Mouse (Mus musculus) spleen, adult 2 months (tissue): Measurements from ENCODE around the gene Olfr462. TPM values are rescaled to one million over a fixed set of nuclear protein-coding genes. Genes with fewer than 3 reads are reported as not detected.
"Not testable (repeated sequence)": the region's sequence is repeated elsewhere in the genome, so short reads cannot be mapped to it uniquely, and the experiment has no call there.

ENCODE experiments used
- DNase-seq, 2 experiments: peaks; one replicate each; pipeline versions ENCODE4 v3.0.0 to v3.0.0-alpha.2; 2012 to 2021; ENCODE audit warnings: low spot score in 2 of 2, low read depth in 1 of 2
- H3K27ac ChIP-seq: fragments of 200-500 bp; 2 replicates; pipeline ENCODE4 v1.5.1; 2012; ENCODE audit warnings: low read length, inconsistent platforms; ENCODE audit not compliant: insufficient read depth
- H3K27me3 ChIP-seq: fragments of 200-500 bp; 2 replicates; pipeline ENCODE4 v1.6.1; 2012; ENCODE audit warnings: mild to moderate bottlenecking, moderate library complexity, low read length, inconsistent platforms; ENCODE audit not compliant: control insufficient read depth, insufficient read depth
- H3K36me3 ChIP-seq: fragments of 200-500 bp; 2 replicates; pipeline ENCODE4 v1.6.1; 2012; ENCODE audit warnings: mild to moderate bottlenecking, low read length, inconsistent platforms; ENCODE audit not compliant: control insufficient read depth, insufficient read depth
- H3K4me1 ChIP-seq: fragments of 200-500 bp; 2 replicates; pipeline ENCODE4 v1.6.1; 2011; ENCODE audit warnings: inconsistent platforms; ENCODE audit not compliant: control insufficient read depth, insufficient read depth, insufficient read length
- H3K4me3 ChIP-seq: fragments of 200-500 bp; 2 replicates; pipeline ENCODE4 v1.5.1; 2011; ENCODE audit warnings: mild to moderate bottlenecking, inconsistent platforms; ENCODE audit not compliant: insufficient read depth, insufficient read length; ENCODE audit errors: extremely low read depth
- CTCF ChIP-seq: fragments of 200-500 bp; IDR thresholded peaks from 2 replicates; pipeline ENCODE4 v1.5.1; 2011; ENCODE audit warnings: mild to moderate bottlenecking, inconsistent platforms; ENCODE audit not compliant: insufficient read depth, insufficient read length, insufficient replicate concordance; ENCODE audit errors: extremely low read depth
- POLR2A ChIP-seq: fragments of 200-500 bp; IDR thresholded peaks from 2 replicates; pipeline ENCODE4 v1.6.1; 2011; ENCODE audit warnings: low read depth, low read length, inconsistent platforms
- WGBS: fragments of 180-500 bp; shearing (Covaris S2); methylation state at CpG from one replicate; pipeline ENCODE4 v1.1.7; 2018; 5-methylcytosine and 5-hydroxymethylcytosine counted together
- polyA plus RNA-seq: library from polyadenylated mRNA; depleted of rRNA; stranded (reverse); fragments of >200 nt; gene quantifications from 2 replicates; pipeline ENCODE4 v1.2.3, GENCODE M21; 2012

Olfr462 gene
- polyA plus RNA-seq, 1 experiment, result not detected

- H3K27me3 ChIP-seq, result no peaks in the 10 kb centered on the region; the same call in 1 of the 2 replicates
- no peak overlapping the region for H3K27ac ChIP-seq
- no peaks in the 10 kb centered on the region for H3K4me1 ChIP-seq
- H3K4me3 ChIP-seq, result no peak overlapping the region
- H3K36me3 ChIP-seq, result no peaks in the 10 kb centered on the region
- no peak for DNase-seq
- WGBS, result 82% methylated on average over 2 of the region's 2 CpGs
- TF ChIP-seq POLR2A (no peak), CTCF (no peak)
These were observed 22.0 kb downstream of the Olfr462 start for GRCm38 (mm10) chr11:87870096-87870495.

- H3K27me3 ChIP-seq, H3K27ac ChIP-seq, H3K4me3 ChIP-seq, H3K4me1 ChIP-seq, H3K36me3 ChIP-seq: not testable (repeated sequence)
- 88% methylated on average over 1 of the region's 2 CpGs for WGBS
- DNase-seq, result peak in 1 of 2 experiments; percentile 28
These were observed 25.2 kb downstream of the Olfr462 start for GRCm38 (mm10) chr11:87866891-87867290.

- Histone ChIP-seq H3K4me3 (no peak overlapping the region), H3K27me3 (no peaks in the 10 kb centered on the region), H3K36me3 (peaks cover 16% of the 10 kb centered on the region), H3K4me1 (no peaks in the 10 kb centered on the region), H3K27ac (no peak overlapping the region)
- no peak for TF ChIP-seq POLR2A
- TF ChIP-seq CTCF, result no peak
- 93% methylated on average over 13 of the region's 13 CpGs for WGBS
- DNase-seq, result no peak
These were observed 29.3 kb downstream of the Olfr462 start for GRCm38 (mm10) chr11:87862805-87863204.

GRCm38 (mm10) chr11:87860426-87860825, 31.6 kb downstream of the Olfr462 start:
- no peak overlapping the region for H3K4me3 ChIP-seq
- peaks cover 19% of the 10 kb centered on the region for H3K36me3 ChIP-seq
- no peak for DNase-seq
- WGBS, result 83% methylated on average over 9 of the region's 9 CpGs
- H3K27ac ChIP-seq, result no peak overlapping the region
- TF ChIP-seq CTCF, result no peak
- TF ChIP-seq POLR2A, result no peak
- H3K4me1 ChIP-seq, result no peaks in the 10 kb centered on the region
- H3K27me3 ChIP-seq, result no peaks in the 10 kb centered on the region

GRCm38 (mm10) chr11:87859273-87859672, 32.8 kb downstream of the Olfr462 start:
- Histone ChIP-seq H3K4me1 (no peaks in the 10 kb centered on the region), H3K27me3 (no peaks in the 10 kb centered on the region), H3K4me3 (no peak overlapping the region), H3K27ac (no peak overlapping the region), H3K36me3 (peaks cover 19% of the 10 kb centered on the region)
- 96% methylated on average over 11 of the region's 11 CpGs for WGBS
- no peak for DNase-seq
- TF ChIP-seq CTCF (no peak), POLR2A (no peak)

GRCm38 (mm10) chr11:87854550-87854949, 37.5 kb downstream of the Olfr462 start:
- no peaks in the 10 kb centered on the region for H3K27me3 ChIP-seq
- TF ChIP-seq POLR2A (no peak), CTCF (no peak)
- WGBS, result 90% methylated on average over 7 of the region's 7 CpGs
- no peak for DNase-seq
- H3K4me3 ChIP-seq, result no peak overlapping the region
- H3K4me1 ChIP-seq, result peaks cover 6% of the 10 kb centered on the region; the same call in 1 of the 2 replicates
- peaks cover 12% of the 10 kb centered on the region for H3K36me3 ChIP-seq
- no peak overlapping the region for H3K27ac ChIP-seq

- no peak for DNase-seq
- TF ChIP-seq CTCF, result no peak
- no peak for TF ChIP-seq POLR2A
- Histone ChIP-seq H3K4me3 (peak overlapping the region; percentile 70), H3K4me1 (peaks cover 6% of the 10 kb centered on the region; the same call in 1 of the 2 replicates), H3K27ac (peak overlapping the region; percentile 54; the same call in 1 of the 2 replicates), H3K36me3 (peaks cover 9% of the 10 kb centered on the region), H3K27me3 (no peaks in the 10 kb centered on the region)
- 37% methylated on average over 8 of the region's 8 CpGs for WGBS
These were observed 38.5 kb downstream of the Olfr462 start for GRCm38 (mm10) chr11:87853597-87853954.
